Mouse (Mus musculus) testis, adult 2 months (tissue): ENCODE data around the gene Chit1.

Experiments
- CTCF ChIP-seq: fragments of 200-500 bp; IDR thresholded peaks from 2 replicates; pipeline ENCODE4 v1.5.1; 2012; ENCODE audit warnings: low read depth, mild to moderate bottlenecking, inconsistent platforms, low read length, moderate library complexity; ENCODE audit not compliant: control insufficient read depth, insufficient read depth, insufficient replicate concordance
- POLR2A ChIP-seq: fragments of 200-500 bp; IDR thresholded peaks from 2 replicates; pipeline ENCODE4 v1.6.1; 2012; ENCODE audit warnings: low read depth, mild to moderate bottlenecking, inconsistent platforms, low read length, moderate library complexity; ENCODE audit not compliant: control insufficient read depth

- no peak for TF ChIP-seq CTCF
- no peak for TF ChIP-seq POLR2A
Observed at GRCm38 (mm10) chr1:134114730-134115129, 3.7 kb downstream of the Chit1 start.
